Mouse (Mus musculus): ENCODE results near the gene Vmn1r130. TPM values are rescaled to one million over a fixed set of nuclear protein-coding genes. Genes with fewer than 3 reads are reported as not detected.
"Not testable (repeated sequence)": the region's sequence is repeated elsewhere in the genome, so short reads cannot be mapped to it uniquely, and the experiment has no call there.

The Vmn1r130 gene
- polyA plus RNA-seq (2015; fragmentation: Nextera tagmentation; extraction: Ambion mirVana), result not detected in 2 replicates

DNA sequence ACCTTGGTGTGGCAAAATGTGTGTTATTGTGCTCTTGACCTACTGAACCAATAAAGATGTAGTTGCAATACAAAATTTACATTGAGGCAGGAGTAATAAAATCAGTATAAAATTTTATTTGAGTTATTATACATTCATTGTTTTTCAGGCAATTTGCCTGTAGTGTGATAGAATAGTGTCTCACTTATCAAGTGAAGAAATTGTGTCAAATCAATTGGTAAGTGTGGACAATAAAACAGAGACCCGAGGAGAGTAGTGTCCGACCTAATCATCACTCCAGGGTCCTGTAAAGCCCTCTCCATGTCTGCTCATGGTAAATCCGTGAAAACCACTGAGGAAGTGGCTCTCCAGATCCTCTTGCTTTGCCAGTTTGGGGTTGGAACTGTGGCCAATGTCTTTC lies at the start of gene Vmn1r130:
Gene Vmn1r130 (plus strand): TSS at position 301 of the 400 bp plus-strand sequence.
- not testable (repeated sequence) for H3K9ac ChIP-seq
- no CpG with 5 or more reads among the region's 3 CpGs for WGBS (ENCODE audit: insufficient replicate concordance)

GRCm38 (mm10) chr7:21545990-21546389 lies 34.4 kb downstream of the Vmn1r130 start, which contains the start of gene Vmn1r131:
Gene Vmn1r131, minus strand, starts transcription at chr7:21546090.
- H3K9ac ChIP-seq; H3K27me3 ChIP-seq; H3K27ac ChIP-seq (replicated peaks); H3K9me3 ChIP-seq (replicated peaks); ATAC-seq (ENCODE audit: insufficient read depth); H3K4me3 ChIP-seq (replicated peaks); H3K36me3 ChIP-seq (replicated peaks); H3K4me1 ChIP-seq (replicated peaks); H3K4me2 ChIP-seq: not testable (repeated sequence)
- WGBS (ENCODE audit: insufficient replicate concordance), result no CpG with 5 or more reads among the region's 2 CpGs

More for the DNA sequence above, at the start of gene Vmn1r130:
- H3K36me3 ChIP-seq (replicated peaks); H3K4me2 ChIP-seq; H3K9me3 ChIP-seq (replicated peaks); H3K27ac ChIP-seq (replicated peaks); H3K4me3 ChIP-seq (replicated peaks); H3K4me1 ChIP-seq (replicated peaks); H3K27me3 ChIP-seq; ATAC-seq (ENCODE audit: insufficient read depth): not testable (repeated sequence)

Other genes starting within 250 kb of the Vmn1r130 start
- gene Vmn1r125, start 239.6 kb upstream of the Vmn1r130 start, polyA plus RNA-seq (2015; fragmentation: Nextera tagmentation; extraction: Ambion mirVana), result not detected in 2 replicates
- gene Vmn1r126, start 210.3 kb upstream of the Vmn1r130 start, polyA plus RNA-seq (2015; fragmentation: Nextera tagmentation; extraction: Ambion mirVana), result not detected in 2 replicates
- not detected in 2 replicates for gene Vmn1r127, start 191.9 kb upstream of the Vmn1r130 start, polyA plus RNA-seq (2015; fragmentation: Nextera tagmentation; extraction: Ambion mirVana)
- not detected in 2 replicates for gene Vmn1r128, start 162.4 kb upstream of the Vmn1r130 start, polyA plus RNA-seq (2015; fragmentation: Nextera tagmentation; extraction: Ambion mirVana)
- not detected in 2 replicates for gene Vmn1r129, start 150.5 kb upstream of the Vmn1r130 start, polyA plus RNA-seq (2015; fragmentation: Nextera tagmentation; extraction: Ambion mirVana)
- gene Gm6882, start 79.0 kb upstream of the Vmn1r130 start, polyA plus RNA-seq (2015; fragmentation: Nextera tagmentation; extraction: Ambion mirVana), result not detected in 2 replicates
- gene Vmn1r131, start 34.3 kb downstream of the Vmn1r130 start, polyA plus RNA-seq (2015; fragmentation: Nextera tagmentation; extraction: Ambion mirVana), result not detected in 2 replicates
- not detected in 2 replicates for gene Vmn1r132, start 102.3 kb downstream of the Vmn1r130 start, polyA plus RNA-seq (2015; fragmentation: Nextera tagmentation; extraction: Ambion mirVana)
- not detected in 2 replicates for gene Gm4175, start 249.7 kb downstream of the Vmn1r130 start, polyA plus RNA-seq (2015; fragmentation: Nextera tagmentation; extraction: Ambion mirVana)

Measured in liver, embryonic 15.5 days (tissue).